Mouse (Mus musculus) brain, embryonic 14.5 days (tissue): ENCODE measurements at regions not wholly inside any gene's neighbourhood (a gene's known extent, or its start where the extent isn't known, plus 50 kb on each side); places are given as distances from the start of the nearest gene placed in this dataset.

Experiments
- CTCF ChIP-seq: fragments of 200-500 bp; IDR thresholded peaks from 2 replicates; pipeline ENCODE4 v1.5.1; 2012; ENCODE audit warnings: inconsistent platforms, mild to moderate bottlenecking, moderate library complexity, borderline replicate concordance; ENCODE audit not compliant: insufficient read depth, insufficient read length; ENCODE audit errors: extremely low read depth
- POLR2A ChIP-seq: fragments of 200-500 bp; IDR thresholded peaks from 2 replicates; pipeline ENCODE4 v1.6.1; 2012; ENCODE audit warnings: mild to moderate bottlenecking, inconsistent platforms, borderline replicate concordance; ENCODE audit not compliant: poor library complexity, insufficient read depth, insufficient read length, severe bottlenecking; ENCODE audit errors: extremely low read depth

- TF ChIP-seq CTCF: no peak
- no peak for TF ChIP-seq POLR2A
Observed at GRCm38 (mm10) chr4:87652314-87652934, 380.7 kb downstream of the Mllt3 start.
